Mouse (Mus musculus): ENCODE measurements around the gene Arhgap10.
A peak's percentile ranks its signal among the peaks of the same experiment; 100 is the strongest.

Arhgap10 gene

GRCm38 (mm10) chr8:77444166-77444870 lies 73.4 kb downstream of the Arhgap10 start:
- peak; percentile 59 to 70 for DNase-seq (ENCODE audit: low spot score in 2 of 2)

DNA sequence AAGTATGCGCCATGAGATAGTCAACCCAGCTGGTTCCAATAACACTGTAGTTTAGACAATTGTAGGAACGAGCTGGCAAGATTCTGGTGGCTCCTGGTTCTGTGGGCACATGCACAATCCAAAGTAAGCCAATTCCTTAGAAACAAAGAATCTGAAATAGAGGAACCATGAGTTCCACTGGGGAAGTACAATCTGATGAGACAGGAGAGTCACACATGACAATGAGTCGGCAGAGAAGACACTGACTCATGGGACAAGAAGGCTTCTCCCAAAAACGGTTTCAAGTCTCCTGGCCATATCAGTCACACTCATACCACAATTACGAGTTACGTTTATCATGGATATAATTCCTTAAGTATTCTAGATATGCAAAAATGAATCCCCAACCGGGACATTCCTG lies 75.3 kb downstream of the Arhgap10 start:
- no peak for DNase-seq (ENCODE audit: low spot score in 2 of 2)

DNA sequence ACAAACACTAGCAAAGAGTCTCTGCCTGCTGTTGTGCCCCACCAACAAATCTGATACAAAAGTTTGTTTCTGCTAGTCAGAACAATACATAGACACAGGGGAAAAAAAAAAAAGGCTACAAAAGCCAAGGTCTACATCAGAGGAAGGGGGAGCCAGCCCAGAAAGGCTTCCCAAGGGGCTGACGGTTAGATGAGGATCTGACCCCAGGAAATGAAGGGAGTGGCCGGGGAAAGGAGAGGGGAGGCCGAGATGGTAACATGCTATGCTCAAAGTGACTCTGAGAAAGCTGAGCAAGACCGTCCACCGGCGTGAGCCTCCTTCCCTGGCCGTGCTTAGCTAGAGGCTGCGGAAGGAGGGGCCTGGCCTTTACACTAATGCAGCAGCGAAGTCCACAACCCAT lies 76.8 kb downstream of the Arhgap10 start:
- no peak for DNase-seq (ENCODE audit: low spot score in 2 of 2)

- DNase-seq (ENCODE audit: low spot score in 2 of 2) = no peak
Observed at GRCm38 (mm10) chr8:77440324-77440880, 77.4 kb downstream of the Arhgap10 start.

GRCm38 (mm10) chr8:77439670-77440069 lies 78.1 kb downstream of the Arhgap10 start:
- DNase-seq (ENCODE audit: low spot score in 2 of 2) = no peak

DNA sequence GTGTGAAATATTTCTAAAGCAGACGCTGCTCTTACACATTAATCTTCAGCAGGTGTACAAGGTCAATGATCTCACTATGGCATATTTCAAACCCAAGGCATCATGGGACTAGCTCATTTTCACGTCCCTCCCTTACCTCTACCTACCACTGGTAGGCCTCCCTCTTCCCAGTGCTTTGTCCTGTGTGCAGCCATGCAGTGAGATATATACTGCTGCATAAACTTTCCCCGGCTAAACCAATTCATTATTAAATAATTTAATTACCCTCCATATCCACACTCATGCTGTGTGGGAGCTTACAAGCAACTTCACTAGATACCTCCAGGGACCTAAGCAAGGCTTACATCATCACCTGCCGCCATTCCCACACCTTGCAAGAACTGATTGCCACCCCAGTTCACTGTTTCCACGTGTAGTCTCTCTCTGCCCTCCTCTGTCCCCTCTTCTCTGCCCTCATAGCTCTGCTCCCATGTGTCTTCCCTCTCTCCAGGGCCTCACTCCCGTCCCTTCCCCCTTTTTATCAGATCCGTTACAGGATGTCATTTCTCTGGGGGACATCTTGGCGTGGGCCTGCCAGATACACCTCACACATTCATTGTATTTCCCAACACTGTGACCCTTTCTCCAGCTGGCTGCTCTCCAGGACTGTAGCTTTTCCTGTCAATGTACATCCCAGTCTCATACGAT lies 79.8 kb downstream of the Arhgap10 start:
- DNase-seq (ENCODE audit: low spot score in 2 of 2) = no peak

- no peak for DNase-seq (ENCODE audit: low spot score in 2 of 2)
Observed at GRCm38 (mm10) chr8:77436013-77436990, 81.5 kb downstream of the Arhgap10 start.

DNA sequence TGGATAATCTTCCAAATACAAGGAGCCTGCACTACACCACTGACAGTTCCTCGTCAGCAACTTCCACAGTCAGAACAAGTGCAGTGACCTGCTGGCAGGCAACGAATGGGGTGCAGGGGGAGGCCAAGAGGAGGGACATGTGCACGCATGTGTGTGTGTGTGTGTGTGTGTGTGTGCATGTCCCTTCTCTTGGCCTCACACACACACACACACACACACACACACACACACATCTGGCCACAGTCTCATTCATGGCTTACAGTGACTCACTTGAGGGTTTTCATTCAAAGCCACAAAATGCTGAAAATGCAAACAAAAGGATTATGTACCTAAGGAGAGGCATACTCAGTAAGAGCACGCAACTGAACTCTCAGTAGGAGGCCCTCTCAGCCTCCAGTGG lies 84.5 kb downstream of the Arhgap10 start:
- peak in 1 of 2 experiments; percentile 61 for DNase-seq (ENCODE audit: low spot score in 2 of 2)

- no peak for DNase-seq (ENCODE audit: low spot score in 2 of 2)
Observed at GRCm38 (mm10) chr8:77432726-77433125, 85.0 kb downstream of the Arhgap10 start.

DNA sequence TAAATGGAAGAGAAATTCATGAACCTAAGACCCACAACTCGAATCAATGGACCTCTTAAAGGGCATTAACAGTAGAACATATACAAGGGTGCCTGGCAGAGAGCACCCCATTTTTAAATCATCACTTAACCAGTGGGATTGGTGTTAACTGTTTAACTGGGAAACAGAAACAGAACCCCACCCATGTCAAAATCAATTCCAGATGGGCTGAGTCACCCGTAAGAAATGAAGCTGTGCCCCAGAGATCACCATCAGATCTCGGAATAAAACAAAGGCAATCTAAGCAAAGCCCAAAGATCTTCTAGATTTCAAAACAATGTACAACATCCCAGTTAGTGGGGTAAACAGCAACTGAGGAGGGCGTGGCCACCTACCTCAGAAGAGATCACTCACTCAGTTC lies 89.3 kb downstream of the Arhgap10 start:
- no peak for DNase-seq (ENCODE audit: low spot score in 2 of 2)

DNA sequence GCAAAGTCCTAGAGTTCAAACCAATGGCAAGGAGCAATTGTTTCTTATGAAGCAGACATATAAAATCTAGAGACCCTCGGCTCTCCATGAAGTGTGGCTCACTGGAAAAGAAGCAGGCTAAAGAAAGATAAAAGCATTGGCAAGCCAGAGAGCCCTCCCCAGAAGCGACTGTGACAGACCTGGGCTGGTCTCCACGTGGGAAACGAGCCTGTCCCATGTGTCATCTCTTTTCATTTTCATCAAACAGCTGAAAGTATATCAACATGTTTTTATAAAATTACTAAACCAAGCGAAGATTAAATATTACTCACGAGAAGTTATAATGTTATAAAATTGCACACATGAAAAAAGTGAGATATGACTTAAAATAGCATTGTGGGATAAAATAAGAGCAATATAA lies 89.7 kb downstream of the Arhgap10 start:
- DNase-seq (ENCODE audit: low spot score in 2 of 2) = no peak

DNA sequence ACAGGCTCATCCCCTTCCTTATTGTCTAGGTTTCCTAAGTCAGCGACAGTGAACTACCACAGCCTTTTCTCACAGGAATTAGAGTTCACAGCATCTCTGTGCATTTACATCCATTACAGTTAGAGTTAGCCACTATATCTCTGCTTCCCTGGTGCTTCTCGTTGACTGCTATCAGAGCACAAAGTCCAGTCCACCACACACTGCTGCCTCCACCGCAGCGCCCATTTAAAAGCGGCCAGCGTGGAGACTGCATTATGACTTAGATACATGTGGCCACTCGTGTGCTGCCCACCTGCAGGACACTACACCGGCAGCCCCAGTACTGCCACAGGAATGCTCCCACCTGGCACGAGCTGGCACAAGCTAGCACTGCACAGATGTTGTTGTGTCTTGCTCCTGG lies 90.3 kb downstream of the Arhgap10 start:
- DNase-seq (ENCODE audit: low spot score in 2 of 2) = no peak

DNA sequence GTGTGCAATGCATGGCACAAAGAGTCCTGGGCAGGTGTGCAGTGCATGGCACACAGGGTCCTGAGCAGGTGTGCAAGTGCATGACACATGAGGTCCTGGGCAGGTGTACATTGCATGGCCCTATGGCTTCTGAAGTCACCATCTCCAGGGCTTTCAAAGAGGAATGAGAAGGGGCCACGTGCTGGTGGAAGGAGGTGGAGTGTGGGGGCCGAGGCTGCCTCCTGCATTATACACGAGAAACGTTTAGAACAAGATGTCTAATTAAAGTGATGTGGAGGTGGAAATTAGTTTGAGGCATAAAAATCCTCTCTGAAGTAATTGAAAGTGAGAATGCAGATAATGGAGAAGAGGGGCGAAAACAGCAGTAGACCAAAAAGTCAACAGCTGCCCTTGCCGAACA lies 93.9 kb downstream of the Arhgap10 start:
- no peak for DNase-seq (ENCODE audit: low spot score in 2 of 2)

GRCm38 (mm10) chr8:77422632-77423252 lies 95.0 kb downstream of the Arhgap10 start:
- DNase-seq (ENCODE audit: low spot score in 2 of 2) = no peak

DNA sequence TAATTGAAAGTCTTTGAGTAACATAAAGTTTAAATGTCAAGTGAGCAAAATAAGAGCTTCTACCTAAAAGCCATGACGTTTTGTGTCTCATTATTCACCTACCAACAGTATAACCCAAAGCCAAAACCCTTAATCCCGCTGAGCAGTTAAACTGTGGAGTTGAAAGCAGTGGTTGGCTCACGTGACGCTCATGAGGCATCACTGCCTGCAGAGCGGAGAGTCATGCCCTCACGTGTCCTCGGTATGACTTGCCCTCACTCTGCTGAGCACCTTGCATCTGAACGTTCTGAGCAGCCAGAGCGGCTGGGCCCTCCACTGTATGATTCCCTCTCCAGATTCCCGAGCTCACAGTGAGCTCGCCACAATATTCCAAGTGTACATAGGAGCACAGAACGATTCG lies 96.2 kb downstream of the Arhgap10 start:
- DNase-seq (ENCODE audit: low spot score in 2 of 2) = no peak

DNA sequence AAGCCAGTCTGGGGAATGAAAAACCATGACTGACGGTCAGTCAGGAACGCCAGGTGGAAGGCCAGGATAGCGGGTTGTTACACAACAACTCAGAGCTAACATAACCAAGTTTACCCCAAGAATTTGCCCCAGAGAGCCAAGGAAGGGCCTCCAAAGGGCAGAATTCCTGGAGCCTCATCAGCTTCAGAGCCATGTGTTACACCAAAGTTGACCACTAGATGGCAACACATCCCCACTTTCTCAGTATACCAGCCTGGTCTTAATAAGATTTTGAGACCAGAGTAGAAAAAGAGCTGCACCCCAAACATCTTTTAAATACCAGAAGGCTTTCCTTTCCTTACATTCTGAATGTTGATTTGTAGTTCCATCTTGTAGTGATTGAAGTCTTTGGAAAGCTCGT lies 98.0 kb downstream of the Arhgap10 start:
- peak; percentile 57 to 62 for DNase-seq (ENCODE audit: low spot score in 2 of 2)

- DNase-seq (ENCODE audit: low spot score in 2 of 2) = no peak
Observed at GRCm38 (mm10) chr8:77416738-77417137, 101.0 kb downstream of the Arhgap10 start.

GRCm38 (mm10) chr8:77416034-77416433 lies 101.7 kb downstream of the Arhgap10 start:
- DNase-seq (ENCODE audit: low spot score in 2 of 2) = no peak

GRCm38 (mm10) chr8:77411262-77411661 lies 106.5 kb downstream of the Arhgap10 start:
- DNase-seq (ENCODE audit: low spot score in 2 of 2) = no peak

DNA sequence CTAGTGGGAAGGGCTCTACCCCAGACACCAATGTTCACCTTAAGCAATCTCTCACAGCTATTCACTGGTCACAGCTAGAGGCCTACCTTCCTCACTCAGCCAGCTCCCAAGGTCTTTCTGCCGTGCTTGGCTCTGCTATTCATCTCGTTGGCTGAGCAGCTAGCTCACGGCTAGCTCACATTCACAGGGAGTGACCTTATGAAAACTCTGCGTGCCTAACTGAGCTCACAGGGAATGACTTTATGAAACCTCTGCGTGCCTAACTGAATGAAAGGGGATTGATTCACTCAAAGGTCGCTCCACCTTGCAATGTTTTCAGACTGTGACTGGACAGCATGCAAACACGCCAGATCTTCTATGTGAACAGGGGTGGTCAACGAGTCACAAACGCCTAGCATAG lies 107.4 kb downstream of the Arhgap10 start:
- DNase-seq (ENCODE audit: low spot score in 2 of 2) = no peak

GRCm38 (mm10) chr8:77408527-77409215 lies 109.1 kb downstream of the Arhgap10 start:
- no peak for DNase-seq (ENCODE audit: low spot score in 2 of 2)

Data from urinary bladder, postnatal 36 days (tissue).